Mouse (Mus musculus): ENCODE results near the gene Foxd1. TPM values are rescaled to one million over a fixed set of nuclear protein-coding genes. Genes with fewer than 3 reads are reported as not detected.

The Foxd1 gene
- polyA plus RNA-seq, 1 experiment from 2014 or later: 3.4 TPM

Other genes with a start within 250 kb of the Foxd1 start
- gene Arhgef28, start 147.8 kb upstream of the Foxd1 start, polyA plus RNA-seq (2016; fragmentation: Nextera tagmentation; extraction: Ambion mirVana): 8.9 and 10.0 TPM in 2 replicates
- 41.9 and 46.8 TPM in 2 replicates for gene Utp15, start 91.2 kb upstream of the Foxd1 start, polyA plus RNA-seq (2016; fragmentation: Nextera tagmentation; extraction: Ambion mirVana)
- 17.7 and 23.3 TPM in 2 replicates for gene Ankra2, start 91.2 kb upstream of the Foxd1 start, polyA plus RNA-seq (2016; fragmentation: Nextera tagmentation; extraction: Ambion mirVana)
- gene Gm21976, start 74.4 kb upstream of the Foxd1 start, polyA plus RNA-seq (2016; fragmentation: Nextera tagmentation; extraction: Ambion mirVana): not detected in 2 replicates
- gene Btf3, start 37.2 kb upstream of the Foxd1 start, polyA plus RNA-seq (2016; fragmentation: Nextera tagmentation; extraction: Ambion mirVana): 640 and 750 TPM in 2 replicates
- gene Gm10320, start 137.8 kb downstream of the Foxd1 start, polyA plus RNA-seq (2016; fragmentation: Nextera tagmentation; extraction: Ambion mirVana): 1.1 and 1.2 TPM in 2 replicates

Measured in midbrain, embryonic 10.5 days (tissue).